Mouse (Mus musculus) neural tube, embryonic 13.5 days (tissue): ENCODE results near the gene Krt10. TPM values are rescaled to one million over a fixed set of nuclear protein-coding genes. Genes with fewer than 3 reads are reported as not detected.

ENCODE experiments used
- ATAC-seq: fragments of 200-750 bp; cut with Nextera tagmentation; 2 replicates; pipeline ENCODE4 v1.8.0; 2017; ENCODE audit warnings: low read depth, mild to moderate bottlenecking, moderate TSS enrichment, moderate library complexity
- H3K27ac ChIP-seq: fragments of 300-500 bp; sonication (generic); replicated peaks from 2 replicates; pipeline ENCODE4 v1.5.1; 2015; ENCODE audit warnings: moderate library complexity, mild to moderate bottlenecking, inconsistent platforms
- H3K27me3 ChIP-seq: fragments of 300-500 bp; sonication (generic); 2 replicates; pipeline ENCODE4 v1.6.1; 2015; ENCODE audit warnings: mild to moderate bottlenecking, inconsistent platforms
- H3K36me3 ChIP-seq: fragments of 300-500 bp; sonication (generic); 2 replicates; pipeline ENCODE4 v1.6.1; 2015; ENCODE audit warnings: mild to moderate bottlenecking, inconsistent platforms
- H3K4me1 ChIP-seq: fragments of 300-500 bp; sonication (generic); replicated peaks from 2 replicates; pipeline ENCODE4 v1.6.1; 2015; ENCODE audit warnings: inconsistent platforms
- H3K4me2 ChIP-seq: fragments of 300-500 bp; sonication (generic); 2 replicates; pipeline ENCODE4 v1.6.1; 2015; ENCODE audit warnings: inconsistent platforms, mild to moderate bottlenecking, moderate library complexity
- H3K4me3 ChIP-seq: fragments of 300-500 bp; sonication (generic); 2 replicates; pipeline ENCODE4 v1.5.1; 2015; ENCODE audit warnings: mild to moderate bottlenecking, inconsistent platforms
- H3K9ac ChIP-seq: fragments of 300-500 bp; sonication (generic); 2 replicates; pipeline ENCODE4 v1.6.1; 2015; ENCODE audit warnings: moderate library complexity, mild to moderate bottlenecking, inconsistent platforms
- H3K9me3 ChIP-seq: fragments of 300-500 bp; sonication (generic); 2 replicates; pipeline ENCODE4 v1.6.1; 2016; ENCODE audit warnings: inconsistent platforms
- WGBS: fragments of 180-500 bp; shearing (Covaris S2); methylation state at CpG from one replicate; pipeline ENCODE4 v1.1.7; 2015; 5-methylcytosine and 5-hydroxymethylcytosine counted together
- polyA plus RNA-seq: library from polyadenylated mRNA; unstranded; fragments of >200 nt; fragmentation: Nextera tagmentation; extraction: Ambion mirVana; gene quantifications from 2 replicates; pipeline ENCODE4 v1.2.1, GENCODE M21; 2015

Krt10 gene
- 33.6 and 35.6 TPM in 2 replicates for polyA plus RNA-seq

DNA sequence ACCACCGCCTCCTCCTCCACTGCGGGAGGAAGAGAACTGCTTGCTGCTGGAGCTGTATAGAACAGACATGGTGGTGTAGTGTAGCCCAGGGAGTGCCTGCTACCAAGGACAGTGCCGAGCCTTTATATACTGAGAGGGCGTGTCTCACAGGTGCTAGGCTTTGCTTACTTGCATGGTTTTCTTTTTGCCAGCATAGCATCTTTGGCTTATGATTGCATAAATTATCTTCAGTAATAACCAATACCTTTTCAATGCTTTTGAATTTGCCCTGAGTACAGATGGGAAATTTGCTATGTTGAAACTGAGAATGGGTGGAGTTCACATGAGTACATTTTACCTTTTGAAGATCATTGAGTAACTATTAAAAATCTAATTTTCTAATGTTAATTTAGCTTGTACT, at the start of gene Krt10:
Gene Krt10 (minus strand): TSS at position 101 of the 400 bp plus-strand sequence.
- Histone ChIP-seq H3K9ac (no peak within 1 kb of the TSS), H3K36me3 (no peaks in the 10 kb centered on the region), H3K9me3 (no peaks in the 10 kb centered on the region), H3K4me3 (no peak within 1 kb of the TSS), H3K4me2 (no peak within 1 kb of the TSS), H3K27ac (no peak within 1 kb of the TSS), H3K27me3 (peaks cover under 1% of the 10 kb centered on the region; the same call in 1 of the 2 replicates), H3K4me1 (peaks cover 14% of the 10 kb centered on the region)
- no peak for ATAC-seq
- WGBS, result 86% methylated on average over 4 of the region's 4 CpGs

DNA sequence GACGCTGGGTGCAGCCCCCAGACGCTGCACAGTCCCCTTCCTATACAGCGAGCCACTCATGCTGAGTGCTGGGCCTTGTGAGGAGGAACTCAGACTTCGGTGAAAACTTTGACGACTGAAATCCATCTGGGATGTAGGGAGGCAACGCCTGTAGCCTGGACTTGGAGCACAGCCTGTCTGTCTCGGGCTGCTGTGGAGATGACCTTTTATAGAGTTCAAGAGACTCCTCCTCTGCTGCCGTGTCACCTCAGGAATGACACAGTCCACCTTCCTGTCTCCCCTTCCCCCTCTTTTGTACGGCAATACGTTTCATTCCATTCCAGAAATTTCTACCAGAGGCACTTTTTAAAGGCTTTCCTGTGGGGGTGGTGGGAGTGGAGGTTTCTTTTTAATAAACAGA, 48.8 kb upstream of the Krt10 start, which contains the start of gene Krt20:
Gene Krt20 (minus strand): TSS at position 179 of the 400 bp plus-strand sequence.
- 58% methylated on average over 10 of the region's 10 CpGs for WGBS
- Histone ChIP-seq H3K27ac (no peak within 1 kb of the TSS), H3K36me3 (no peaks in the 10 kb centered on the region), H3K4me2 (no peak within 1 kb of the TSS), H3K4me1 (no peaks in the 10 kb centered on the region), H3K9ac (no peak within 1 kb of the TSS), H3K4me3 (no peak within 1 kb of the TSS), H3K27me3 (no peaks in the 10 kb centered on the region), H3K9me3 (no peaks in the 10 kb centered on the region)
- no peak for ATAC-seq

DNA sequence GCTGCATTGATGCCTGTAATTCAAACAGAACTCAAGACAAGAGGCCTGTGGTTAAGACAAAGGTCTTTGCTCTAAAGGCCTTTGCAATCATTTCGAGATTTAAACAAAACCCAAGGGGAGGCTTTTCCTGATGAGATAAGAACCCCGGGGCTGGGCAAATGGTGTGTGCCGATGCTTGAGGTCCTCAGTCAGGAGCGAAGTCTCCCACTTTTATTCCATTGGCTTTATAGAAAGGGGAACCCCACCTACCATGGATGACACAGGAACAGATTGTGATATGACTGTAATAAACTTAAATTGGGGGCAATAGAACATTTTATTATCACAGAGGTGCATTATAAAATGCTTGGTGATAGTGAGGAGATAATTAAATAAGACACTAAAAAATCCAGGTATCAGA, 47.5 kb upstream of the Krt10 start:
- no peaks in the 10 kb centered on the region for H3K36me3 ChIP-seq
- no peak overlapping the region for H3K4me2 ChIP-seq
- no peaks in the 10 kb centered on the region for H3K27me3 ChIP-seq
- 73% methylated on average over 4 of the region's 4 CpGs for WGBS
- H3K27ac ChIP-seq, result no peak overlapping the region
- no peak overlapping the region for H3K9ac ChIP-seq
- no peak overlapping the region for H3K4me3 ChIP-seq
- no peaks in the 10 kb centered on the region for H3K9me3 ChIP-seq
- ATAC-seq, result no peak
- H3K4me1 ChIP-seq, result no peaks in the 10 kb centered on the region

DNA sequence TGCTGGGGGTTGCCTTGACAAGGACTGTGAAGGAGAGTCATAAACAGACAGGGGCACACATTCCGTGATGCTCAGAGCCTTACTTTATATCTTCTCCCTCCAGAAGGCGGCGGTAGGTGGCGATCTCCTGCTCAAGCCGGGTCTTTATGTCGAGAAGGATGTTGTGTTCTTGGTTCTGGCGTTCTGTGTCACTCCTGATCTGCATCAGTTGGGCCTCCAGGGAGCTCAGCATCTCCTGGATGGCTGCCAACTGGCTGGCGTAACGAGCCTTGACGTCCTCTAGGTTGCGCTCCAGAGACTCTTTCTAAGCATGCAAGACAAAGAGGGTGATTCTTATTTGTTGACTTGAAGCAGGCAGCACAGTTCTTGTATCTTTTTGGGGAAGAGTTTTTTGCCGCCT, 41.5 kb upstream of the Krt10 start:
- Histone ChIP-seq H3K4me3 (no peak overlapping the region), H3K27ac (no peak overlapping the region), H3K4me1 (peaks cover 9% of the 10 kb centered on the region; the same call in 1 of the 2 replicates), H3K36me3 (no peaks in the 10 kb centered on the region), H3K27me3 (peaks cover 7% of the 10 kb centered on the region), H3K4me2 (no peak overlapping the region), H3K9ac (no peak overlapping the region), H3K9me3 (no peaks in the 10 kb centered on the region)
- 43% methylated on average over 12 of the region's 12 CpGs for WGBS
- no peak for ATAC-seq

DNA sequence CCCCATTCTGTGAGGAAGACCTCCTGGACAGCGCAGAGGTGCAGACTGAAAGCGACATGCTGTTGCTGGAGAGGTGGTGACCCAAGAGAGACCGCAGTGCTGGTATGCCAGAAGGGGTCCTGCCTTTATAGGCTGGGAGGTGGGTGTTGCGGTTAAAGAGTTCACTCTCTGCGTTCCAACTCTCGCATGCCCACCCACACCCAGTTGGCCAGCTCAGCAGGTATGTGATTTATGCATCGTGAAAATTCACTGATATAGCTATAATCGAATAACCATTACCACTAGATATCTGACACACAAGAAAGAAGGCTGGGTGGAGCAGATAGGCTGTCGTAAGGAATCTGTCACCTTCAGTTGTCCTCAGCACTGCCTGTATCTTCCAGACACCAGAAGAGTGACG, 33.0 kb upstream of the Krt10 start, which contains the start of gene Krt12:
Gene Krt12 (minus strand): TSS at position 101 of the 400 bp plus-strand sequence.
- Histone ChIP-seq H3K27ac (no peak within 1 kb of the TSS), H3K36me3 (no peaks in the 10 kb centered on the region), H3K9me3 (no peaks in the 10 kb centered on the region), H3K4me2 (no peak within 1 kb of the TSS), H3K4me1 (no peaks in the 10 kb centered on the region), H3K4me3 (no peak within 1 kb of the TSS), H3K27me3 (peaks cover 16% of the 10 kb centered on the region), H3K9ac (no peak within 1 kb of the TSS)
- no peak for ATAC-seq
- 85% methylated on average over 10 of the region's 10 CpGs for WGBS

DNA sequence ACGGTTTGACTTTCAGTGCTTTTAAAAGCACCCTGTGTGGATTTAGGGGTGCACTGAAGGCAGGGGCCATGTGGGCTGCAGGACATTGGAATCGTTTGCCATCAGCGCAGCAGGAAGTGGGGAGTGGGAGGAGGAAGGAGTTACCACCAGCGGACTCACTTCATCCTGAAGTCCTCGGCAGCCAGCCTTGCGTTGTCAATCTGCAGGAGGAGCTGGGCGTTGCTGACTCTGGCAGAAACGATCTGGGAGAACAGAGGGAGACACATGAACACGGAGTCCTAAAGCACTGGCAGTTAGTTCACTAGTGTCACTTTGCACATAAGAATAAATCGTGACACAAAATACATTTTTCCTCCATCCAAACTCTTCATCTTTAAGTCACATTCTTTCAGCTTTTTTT, 31.4 kb upstream of the Krt10 start:
- peaks cover 9% of the 10 kb centered on the region; the same call in 1 of the 2 replicates for H3K27me3 ChIP-seq
- no peak overlapping the region for H3K4me2 ChIP-seq
- H3K27ac ChIP-seq, result no peak overlapping the region
- H3K9me3 ChIP-seq, result no peaks in the 10 kb centered on the region
- ATAC-seq, result no peak
- no peaks in the 10 kb centered on the region for H3K4me1 ChIP-seq
- H3K9ac ChIP-seq, result no peak overlapping the region
- 59% methylated on average over 10 of the region's 10 CpGs for WGBS
- H3K4me3 ChIP-seq, result no peak overlapping the region
- no peaks in the 10 kb centered on the region for H3K36me3 ChIP-seq

DNA sequence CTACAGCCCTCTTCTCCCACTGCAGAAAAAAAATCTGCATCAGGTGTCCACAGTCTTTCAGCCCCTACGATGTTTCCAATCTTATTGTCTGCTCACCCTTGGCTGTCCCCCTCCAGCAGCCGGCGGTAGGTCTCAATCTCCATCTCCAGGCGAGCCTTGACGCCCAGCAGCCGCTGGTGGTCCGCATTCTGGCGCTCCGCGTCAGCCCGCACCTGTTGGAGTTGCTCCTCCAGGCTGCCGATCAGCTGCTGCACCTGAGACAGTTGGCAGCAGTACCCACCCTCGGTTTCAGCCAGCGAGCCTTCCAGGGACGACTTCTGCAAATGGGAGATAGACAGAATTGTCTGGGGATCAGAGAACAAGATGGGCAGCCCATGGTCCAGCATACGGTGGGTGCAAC, 28.7 kb upstream of the Krt10 start:
- Histone ChIP-seq H3K9ac (no peak overlapping the region), H3K9me3 (no peaks in the 10 kb centered on the region), H3K4me1 (no peaks in the 10 kb centered on the region), H3K27me3 (peaks cover 9% of the 10 kb centered on the region; the same call in 1 of the 2 replicates), H3K4me3 (no peak overlapping the region), H3K36me3 (no peaks in the 10 kb centered on the region), H3K4me2 (no peak overlapping the region), H3K27ac (no peak overlapping the region)
- 73% methylated on average over 16 of the region's 16 CpGs for WGBS
- no peak for ATAC-seq

DNA sequence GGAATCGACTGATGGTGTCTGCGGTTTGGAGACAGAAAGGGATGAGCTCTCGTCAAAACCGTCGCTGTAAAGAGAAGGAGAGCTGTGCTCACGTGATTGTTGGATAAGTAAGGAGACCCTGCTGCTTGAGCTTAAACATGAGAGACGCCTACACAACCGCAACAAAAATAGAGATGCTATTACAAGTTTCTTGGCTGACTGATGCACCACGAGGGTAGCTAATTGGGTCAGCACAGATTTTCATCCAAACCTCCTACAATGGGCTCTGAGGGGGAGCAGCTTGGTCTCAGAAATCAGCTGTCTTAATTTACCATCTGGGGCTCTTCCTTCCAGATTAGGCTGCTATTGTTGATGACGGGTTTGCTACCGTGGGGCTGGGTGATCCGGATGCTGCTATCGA, 27.7 kb upstream of the Krt10 start:
- WGBS, result 87% methylated on average over 13 of the region's 13 CpGs

DNA sequence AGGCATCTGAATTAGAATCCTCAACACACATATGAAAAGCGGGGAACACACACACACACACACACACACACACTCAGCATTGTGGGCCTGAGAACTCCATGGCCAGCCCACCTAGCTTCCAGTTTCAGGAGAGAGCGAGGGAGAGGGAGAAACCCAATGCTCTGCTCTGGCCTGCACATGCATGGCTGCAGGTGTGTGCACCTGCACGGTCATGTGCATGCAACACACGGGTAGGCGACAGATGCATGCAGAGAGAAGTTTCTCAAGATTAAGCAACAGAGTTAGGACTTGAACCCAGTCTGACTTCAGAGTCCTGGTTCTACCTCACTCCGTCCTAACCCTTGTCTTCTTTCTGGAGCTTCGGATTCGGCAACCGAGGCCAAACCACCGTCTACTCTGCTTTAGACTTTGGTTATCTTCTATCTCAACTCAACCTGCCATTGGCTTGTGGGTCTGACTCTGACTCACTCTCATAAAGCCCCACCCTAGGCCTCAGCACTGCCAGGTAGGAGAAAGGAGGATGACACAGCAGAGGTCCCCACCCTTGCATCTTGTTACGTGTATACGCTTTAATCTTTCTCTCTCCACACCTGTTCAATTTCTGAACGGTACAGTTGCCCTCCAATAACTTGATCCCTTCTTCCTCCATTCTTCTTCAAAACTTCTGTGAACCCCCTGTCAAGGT, 25.4 kb upstream of the Krt10 start:
- Histone ChIP-seq H3K4me1 (no peaks in the 10 kb centered on the region), H3K9me3 (no peaks in the 10 kb centered on the region), H3K27me3 (no peaks in the 10 kb centered on the region), H3K9ac (no peak overlapping the region), H3K27ac (no peak overlapping the region), H3K4me3 (no peak overlapping the region), H3K36me3 (no peaks in the 10 kb centered on the region), H3K4me2 (no peak overlapping the region)
- 91% methylated on average over 13 of the region's 13 CpGs for WGBS
- no peak for ATAC-seq

More for the DNA sequence above, 27.7 kb upstream of the Krt10 start:
- Histone ChIP-seq H3K36me3 (no peaks in the 10 kb centered on the region), H3K4me3 (no peak overlapping the region), H3K27me3 (peaks cover 2% of the 10 kb centered on the region; the same call in 1 of the 2 replicates), H3K9ac (no peak overlapping the region), H3K27ac (no peak overlapping the region), H3K4me1 (no peaks in the 10 kb centered on the region), H3K4me2 (no peak overlapping the region), H3K9me3 (no peaks in the 10 kb centered on the region)
- ATAC-seq, result no peak

DNA sequence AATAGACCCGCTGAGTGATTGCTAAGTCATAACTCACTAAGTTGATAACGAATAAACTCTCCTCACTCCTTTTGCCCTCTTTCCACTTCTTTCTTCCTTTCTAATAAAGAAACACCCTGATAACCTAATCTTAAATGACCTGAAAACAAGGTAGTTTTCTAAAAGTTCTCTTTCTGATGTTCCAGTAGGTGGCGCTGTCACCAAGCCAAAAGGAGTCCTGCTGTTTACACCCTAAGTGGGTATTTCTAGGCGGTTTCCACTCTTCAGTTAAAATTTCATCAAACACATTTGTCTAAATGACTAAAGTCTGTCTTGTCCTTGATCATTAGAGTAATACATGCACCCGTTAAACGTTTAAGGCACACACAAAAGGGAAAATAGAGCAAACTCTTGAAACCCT, 24.1 kb upstream of the Krt10 start:
- Histone ChIP-seq H3K27ac (no peak overlapping the region), H3K9ac (no peak overlapping the region), H3K27me3 (no peaks in the 10 kb centered on the region), H3K36me3 (no peaks in the 10 kb centered on the region), H3K9me3 (no peaks in the 10 kb centered on the region), H3K4me1 (no peaks in the 10 kb centered on the region), H3K4me2 (no peak overlapping the region), H3K4me3 (no peak overlapping the region)
- ATAC-seq, result no peak
- 26% methylated on average over 6 of the region's 6 CpGs for WGBS

DNA sequence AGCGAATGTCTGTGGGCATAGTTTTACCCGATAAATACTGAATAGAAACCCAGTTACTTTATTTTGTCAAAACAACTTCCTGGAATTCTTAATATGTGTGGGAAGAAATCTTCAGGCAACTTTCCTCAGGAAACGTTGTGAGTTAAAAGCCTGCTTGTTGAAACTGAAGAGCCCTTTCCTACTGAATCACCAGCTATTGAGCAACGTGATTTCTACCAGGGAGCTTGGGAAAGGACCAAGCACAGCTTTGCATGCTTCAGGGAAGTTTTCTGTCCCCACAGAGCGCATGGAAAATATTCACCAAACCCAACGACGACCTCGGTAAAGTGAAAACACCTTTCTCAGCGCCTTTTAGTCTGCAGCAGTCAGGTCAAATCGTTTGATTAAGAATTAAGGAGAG, 17.0 kb upstream of the Krt10 start:
- H3K36me3 ChIP-seq, result no peaks in the 10 kb centered on the region
- H3K4me1 ChIP-seq, result no peaks in the 10 kb centered on the region
- H3K4me3 ChIP-seq, result no peak overlapping the region
- H3K4me2 ChIP-seq, result no peak overlapping the region
- no peak overlapping the region for H3K9ac ChIP-seq
- ATAC-seq, result no peak
- H3K27me3 ChIP-seq, result peaks cover 4% of the 10 kb centered on the region; the same call in 1 of the 2 replicates
- H3K27ac ChIP-seq, result no peak overlapping the region
- WGBS, result 82% methylated on average over 10 of the region's 10 CpGs
- no peaks in the 10 kb centered on the region for H3K9me3 ChIP-seq

DNA sequence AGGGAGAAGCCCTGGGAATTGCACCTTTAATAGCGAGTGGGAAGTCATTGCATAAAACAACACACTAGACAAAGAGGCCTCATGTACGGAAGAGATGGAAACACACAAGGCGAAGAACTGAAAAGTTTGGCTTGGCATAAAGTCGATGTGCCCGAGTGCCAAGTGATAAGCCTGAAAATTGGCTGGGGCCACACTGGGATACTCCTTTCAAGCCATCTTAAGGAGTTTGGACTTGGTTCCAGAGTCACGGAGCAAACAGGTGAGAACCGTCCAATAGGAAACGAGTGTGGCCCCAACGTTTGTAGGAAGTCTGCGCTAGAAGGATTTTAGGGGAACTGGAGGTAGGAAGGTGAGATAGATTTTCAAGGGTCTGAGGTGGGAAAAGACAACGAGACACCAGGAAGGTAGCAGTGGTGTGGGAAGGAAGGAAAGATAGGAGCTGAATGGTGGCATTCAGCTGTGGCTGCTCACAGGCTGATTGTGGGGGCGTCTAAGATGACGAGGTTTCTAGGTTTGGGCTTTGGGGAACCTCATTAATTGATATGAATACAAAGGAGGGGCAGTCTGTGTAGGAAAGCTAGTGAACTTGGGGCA, 10.9 kb upstream of the Krt10 start:
- Histone ChIP-seq H3K4me3 (no peak overlapping the region), H3K9me3 (no peaks in the 10 kb centered on the region), H3K4me1 (no peaks in the 10 kb centered on the region), H3K36me3 (no peaks in the 10 kb centered on the region), H3K27me3 (peaks cover 9% of the 10 kb centered on the region; the same call in 1 of the 2 replicates), H3K27ac (no peak overlapping the region), H3K9ac (no peak overlapping the region), H3K4me2 (no peak overlapping the region)
- WGBS, result 91% methylated on average over 13 of the region's 13 CpGs
- ATAC-seq, result no peak
